Mouse (Mus musculus) gastrocnemius, postnatal 25 days (tissue): ENCODE results near the gene Ppp1r3d. TPM values are rescaled to one million over a fixed set of nuclear protein-coding genes. Genes with fewer than 3 reads are reported as not detected.

Experiments
- DNase-seq: peaks from one replicate; pipeline ENCODE4 v3.0.0; 2022
- long read RNA-seq, 2 experiments: library from polyadenylated mRNA; stranded (forward); transcript quantifications; one replicate each; pipeline ENCODE4 v2.0.0; 2021
- total RNA-seq, 2 experiments: library from RNA; stranded (reverse); gene quantifications; 1 replicate in 1 of 2; 2 replicates in 1 of 2; pipeline ENCODE4 v1.2.3; 2021

Gene Ppp1r3d
- 1 to 10 TPM; 2.6 to 2.9 TPM for total RNA-seq
- long read RNA-seq, experiment 1, partial matches to known transcripts: 0 of 1 reads
- long read RNA-seq, experiment 1, other reads (novel, unspliced or antisense): 0 of 1 reads
- long read RNA-seq, experiment 2, partial matches to known transcripts: 0 of 2 reads
- long read RNA-seq, experiment 2, other reads (novel, unspliced or antisense): 0 of 2 reads

DNA sequence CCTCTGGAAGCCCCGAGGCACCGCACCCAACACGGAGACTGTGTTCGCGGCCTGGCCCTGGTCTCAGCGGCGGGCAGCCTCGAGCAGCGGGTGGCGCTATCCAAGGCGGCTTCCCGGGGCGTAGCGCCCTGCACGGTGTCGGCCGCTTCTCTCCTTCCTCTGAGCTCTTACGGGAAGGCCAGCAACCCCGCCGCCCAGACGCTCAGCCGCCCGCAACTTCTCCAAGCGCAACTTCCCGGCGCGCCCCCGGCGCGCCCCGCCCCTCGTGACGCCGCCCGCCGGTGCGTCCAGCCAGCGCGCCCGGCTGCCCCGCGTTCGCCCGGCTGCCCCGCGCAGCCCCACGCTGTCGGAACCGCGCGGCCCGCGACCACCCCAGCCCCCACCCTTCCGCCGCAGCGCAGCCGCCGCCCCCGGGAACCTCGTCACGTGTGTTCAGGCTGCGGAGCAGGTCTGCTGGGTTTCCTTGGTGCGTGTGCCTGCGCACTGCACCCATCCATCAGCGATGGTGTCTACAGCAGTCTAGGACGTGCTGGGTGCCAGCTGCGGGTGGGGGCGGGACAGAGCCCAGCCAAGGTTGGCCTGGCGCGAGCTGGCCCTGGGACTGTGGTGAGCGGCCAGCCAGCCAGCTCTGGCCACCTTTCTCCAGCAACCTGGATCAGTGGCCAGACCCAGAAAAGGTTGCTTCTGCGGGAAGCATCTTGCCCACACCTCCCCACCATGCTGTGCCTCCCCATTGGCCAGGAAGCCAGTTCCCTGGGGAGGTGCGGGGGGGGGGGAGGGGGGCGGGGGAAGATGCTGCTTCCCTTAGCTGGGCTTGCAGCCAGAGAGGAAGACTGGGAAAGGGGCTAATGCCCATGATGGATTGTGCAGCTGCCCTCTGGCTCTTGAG, at the start of gene Ppp1r3d, which contains the start of gene Fam217b:
Gene Ppp1r3d (minus strand): TSS at position 212 of the 889 bp plus-strand sequence.
Gene Fam217b (plus strand): TSS at position 264 of the 889 bp plus-strand sequence.
- DNase-seq: peak; percentile 75

DNA sequence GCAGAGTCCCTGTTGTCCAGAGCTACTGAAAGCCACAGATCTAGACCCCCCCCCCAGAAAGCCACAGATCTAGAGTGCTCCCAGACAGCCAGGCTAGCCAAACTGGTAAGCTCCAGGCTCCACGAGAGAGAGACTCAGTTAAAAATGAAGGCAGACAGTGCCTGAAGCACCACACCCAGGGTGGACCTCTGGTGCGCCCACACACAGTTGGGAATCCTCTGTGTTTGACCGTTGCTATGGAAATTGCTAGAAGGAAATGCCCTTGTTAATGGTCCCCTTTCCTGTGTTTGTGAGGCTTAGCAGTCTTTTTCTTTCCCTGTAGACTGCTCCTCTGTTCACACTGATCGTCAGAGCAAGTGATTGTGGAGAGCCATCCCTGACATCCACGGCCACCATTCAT, 46.1 kb upstream of the Ppp1r3d start:
- no peak for DNase-seq

DNA sequence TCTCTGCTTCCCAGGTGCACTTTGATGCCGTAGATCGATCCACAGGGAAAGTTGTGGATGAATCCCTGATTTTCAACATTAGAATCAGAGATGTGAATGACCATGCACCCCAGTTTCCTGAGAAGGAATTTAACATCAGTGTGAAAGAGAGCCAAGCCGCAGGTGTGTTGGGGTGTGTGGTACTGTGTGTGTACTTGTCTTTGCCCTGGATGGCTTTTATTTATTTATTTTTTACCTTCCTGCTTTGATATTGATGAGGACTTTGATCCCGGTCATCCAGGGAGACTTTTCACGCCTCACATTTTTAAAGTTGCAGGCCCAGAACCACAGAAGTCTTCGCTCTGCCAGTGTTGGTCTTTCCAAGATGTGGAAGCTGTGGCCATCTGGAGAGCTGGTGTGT, 43.1 kb upstream of the Ppp1r3d start:
- no peak for DNase-seq

DNA sequence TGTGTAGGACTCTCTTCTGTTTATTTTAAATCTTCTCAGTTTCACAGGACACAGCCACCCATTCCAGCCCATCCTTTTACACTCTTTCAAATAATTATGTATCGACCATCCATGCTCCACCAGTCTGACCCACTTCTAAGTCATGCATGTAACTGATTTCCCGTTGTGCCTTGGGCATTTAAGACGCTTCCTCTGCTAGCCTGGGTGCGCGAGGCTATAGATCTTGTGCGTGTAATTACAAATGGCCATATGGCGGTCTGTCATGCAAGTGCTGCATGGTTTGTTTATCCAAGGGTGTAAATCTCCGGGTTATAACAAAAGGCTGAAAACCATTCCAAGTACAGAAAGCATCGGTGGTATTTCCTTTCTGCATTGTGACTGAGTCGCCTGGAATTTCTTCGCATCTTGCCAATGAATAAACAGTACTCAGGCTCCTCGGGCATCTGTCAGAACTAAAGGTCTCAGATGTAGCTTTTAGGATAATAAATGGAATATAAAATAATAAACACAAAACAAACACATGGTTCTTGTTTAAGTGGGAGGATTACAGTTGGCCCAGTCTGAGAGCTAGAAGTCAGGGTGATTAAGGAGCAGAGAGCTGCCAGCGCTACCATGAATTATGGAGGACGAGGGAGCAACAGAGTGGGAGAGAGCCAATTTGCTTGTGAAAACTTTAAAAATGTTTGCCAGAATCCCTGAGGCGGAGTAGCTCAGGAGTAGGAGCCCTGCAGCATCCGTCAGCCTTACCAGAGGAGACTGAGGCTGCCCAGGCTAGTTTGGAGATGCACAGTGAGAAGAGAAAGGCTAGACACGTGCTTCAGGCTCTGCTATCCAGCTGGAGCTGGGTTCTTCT, 40.6 kb upstream of the Ppp1r3d start:
- no peak for DNase-seq

DNA sequence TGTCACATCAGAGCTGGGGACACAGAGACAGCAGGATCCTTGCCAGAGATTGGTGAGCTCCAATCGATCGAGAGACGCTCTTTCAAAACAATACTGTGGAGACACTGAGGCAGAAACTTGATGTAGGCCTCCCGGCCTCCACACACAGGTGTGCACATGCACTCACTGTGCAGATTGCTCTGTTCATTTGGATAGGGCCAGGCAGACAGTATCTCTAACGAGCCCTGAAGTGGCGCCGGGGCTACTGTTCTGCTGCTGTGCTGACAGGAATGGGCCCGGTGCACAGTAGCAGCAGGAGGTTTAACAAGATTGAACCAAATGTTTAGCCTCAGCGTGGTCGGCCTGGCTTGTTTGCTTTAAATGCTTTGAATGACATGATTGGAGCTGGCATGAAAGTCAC, 36.7 kb upstream of the Ppp1r3d start:
- no peak for DNase-seq

DNA sequence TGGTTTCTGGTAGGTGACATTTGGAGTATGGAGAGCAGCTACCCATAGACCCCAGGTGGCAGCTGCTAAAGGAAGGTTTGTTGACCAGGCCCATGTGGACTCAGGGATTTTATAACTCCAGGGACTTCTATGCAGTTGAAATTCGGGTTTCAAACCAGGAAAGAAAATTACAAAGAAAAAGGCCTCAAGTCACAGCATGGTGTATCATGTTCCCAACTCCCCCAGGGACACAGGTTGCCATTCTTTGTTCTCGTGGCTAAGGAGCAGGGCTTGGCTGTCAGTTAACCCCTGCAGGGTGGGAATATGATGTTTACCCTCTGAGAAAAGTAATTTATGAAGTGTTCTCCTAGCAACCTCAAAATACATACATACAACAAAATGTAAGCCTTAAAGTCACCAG, 36.0 kb upstream of the Ppp1r3d start:
- DNase-seq: no peak

DNA sequence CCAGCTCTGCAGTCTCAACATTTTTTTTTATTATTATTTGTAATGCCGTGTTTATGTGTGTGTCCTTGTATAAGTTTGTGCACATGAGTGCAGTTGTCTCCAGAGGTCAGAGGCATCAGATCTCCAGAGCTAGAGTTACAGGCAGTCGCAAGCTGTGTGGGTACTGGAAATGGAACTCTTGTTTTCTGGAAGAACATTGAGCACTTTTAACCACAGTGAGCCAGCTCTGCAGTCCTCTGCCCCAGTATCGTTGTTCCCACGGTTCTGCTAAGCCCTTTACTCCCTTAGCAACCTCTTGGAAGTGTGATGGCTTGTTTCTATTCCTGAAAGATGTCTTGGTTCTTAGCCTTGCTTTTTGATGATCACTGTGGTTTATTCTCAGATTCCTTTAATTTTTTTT, 35.1 kb upstream of the Ppp1r3d start:
- no peak for DNase-seq

DNA sequence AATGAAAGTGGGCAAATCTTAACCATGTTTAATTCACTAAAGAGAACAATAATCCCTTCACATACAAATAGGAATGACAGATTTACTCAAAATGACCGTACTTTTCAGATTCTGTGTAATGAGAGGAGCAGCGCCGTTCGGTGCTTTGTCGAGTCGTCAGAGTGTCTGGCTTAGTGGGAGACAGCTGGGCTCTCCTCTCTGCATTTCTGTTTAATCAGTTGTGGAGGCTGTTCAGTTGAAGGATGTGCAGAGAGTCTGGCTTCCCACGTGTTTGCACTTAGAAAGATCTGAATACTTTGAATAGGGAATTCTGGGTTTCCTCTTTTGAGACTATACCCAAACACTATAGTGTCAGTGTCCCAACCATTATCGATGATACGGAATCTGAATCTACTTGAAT, 23.0 kb upstream of the Ppp1r3d start:
- DNase-seq: no peak

DNA sequence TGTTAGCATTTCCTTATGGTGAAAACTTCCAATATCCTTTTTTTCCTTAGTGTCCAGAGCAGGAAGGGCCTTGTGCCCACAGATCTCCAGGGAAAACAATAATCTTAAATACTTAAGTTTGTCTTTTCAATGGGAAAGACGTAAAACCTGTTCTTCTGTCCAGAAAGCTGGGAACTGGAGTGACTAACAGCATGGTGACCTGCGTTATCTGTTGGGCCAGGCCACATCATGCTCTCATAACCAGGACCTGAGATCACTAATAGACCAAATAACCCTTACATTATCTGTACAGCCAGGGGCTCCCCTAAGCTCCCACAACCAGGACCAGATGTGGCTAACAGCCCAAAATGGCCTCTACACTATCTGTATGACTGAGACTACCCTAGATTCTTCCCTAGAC, 19.6 kb upstream of the Ppp1r3d start:
- no peak for DNase-seq

DNA sequence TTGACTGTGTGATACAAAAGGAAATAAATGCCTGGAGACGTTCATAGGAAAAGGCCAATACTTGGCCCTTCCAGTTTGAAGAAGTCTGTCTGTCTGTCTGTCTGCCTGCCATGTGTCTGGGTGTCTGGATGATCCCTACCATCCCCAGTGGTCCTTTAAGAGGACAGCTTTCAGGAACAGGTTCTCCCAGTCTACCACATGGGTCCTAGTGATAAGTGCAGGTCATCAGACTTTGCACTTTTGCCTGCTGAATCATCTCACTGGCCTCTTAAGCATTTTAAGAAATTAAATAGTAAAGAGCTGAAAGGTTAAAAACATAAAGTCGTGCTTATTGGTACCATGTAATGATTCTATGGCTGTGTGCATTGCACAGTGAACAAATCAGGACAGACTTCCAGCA, 19.2 kb upstream of the Ppp1r3d start:
- DNase-seq: no peak

DNA sequence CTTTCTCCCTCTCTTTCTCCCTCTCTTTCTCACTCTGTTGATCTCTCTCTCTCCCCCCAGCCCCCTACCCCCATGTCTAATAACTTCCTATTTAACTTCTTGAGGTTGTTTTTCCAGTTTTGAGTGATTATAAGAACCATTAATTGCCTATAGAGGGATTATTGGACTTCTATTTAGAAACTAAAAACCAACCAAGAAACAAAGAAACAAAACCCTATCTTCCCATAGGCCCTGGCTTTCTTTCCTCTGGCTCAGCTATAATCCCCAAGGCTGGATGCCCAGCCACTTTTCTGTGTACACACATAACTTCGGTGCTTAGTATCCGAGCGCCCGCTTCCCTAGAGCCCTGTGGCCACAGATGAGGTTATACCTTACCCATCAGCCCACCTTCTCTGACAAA, 16.0 kb upstream of the Ppp1r3d start, which contains the start of gene Cdh26:
Gene Cdh26 (plus strand): TSS at position 301 of the 400 bp plus-strand sequence.
- DNase-seq: no peak

DNA sequence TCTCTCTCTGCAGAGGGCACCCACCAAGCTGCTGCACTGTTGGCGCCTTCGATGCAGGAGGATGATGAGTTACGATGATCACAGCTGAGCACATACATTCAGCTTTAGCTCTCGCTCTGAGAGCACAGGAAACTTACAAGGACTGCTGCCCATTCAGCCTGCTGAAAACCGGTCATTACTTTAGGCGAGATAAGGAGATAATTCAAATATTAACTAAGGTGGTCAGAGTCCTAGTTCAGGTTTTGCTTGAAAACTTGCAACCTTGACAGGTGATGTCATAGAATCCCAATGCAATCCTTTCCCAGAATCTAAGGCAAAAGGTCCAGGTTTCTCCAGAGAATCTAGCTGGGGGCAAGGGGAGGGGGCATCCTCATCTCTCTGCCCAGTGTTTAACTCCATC, 15.2 kb upstream of the Ppp1r3d start:
- no peak for DNase-seq

DNA sequence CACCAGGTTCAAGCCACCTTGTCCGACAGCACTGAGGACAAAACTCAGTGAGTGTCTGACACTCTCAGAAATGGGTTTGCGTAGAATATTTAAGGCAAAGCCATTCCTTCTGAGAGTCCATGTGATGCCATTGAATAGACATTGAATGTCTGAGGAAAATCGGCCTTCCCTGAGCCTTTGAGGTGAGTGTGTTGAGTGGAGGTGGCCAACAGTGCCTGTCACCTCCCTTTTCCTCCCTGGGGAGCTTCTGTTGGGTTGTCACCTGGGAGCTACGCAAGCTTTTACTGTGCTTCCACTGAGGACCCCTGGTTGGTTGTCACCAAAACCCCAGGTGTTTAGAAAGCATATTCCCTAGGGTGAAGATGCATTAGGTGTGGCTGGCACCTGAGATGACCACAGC, 14.4 kb upstream of the Ppp1r3d start:
- DNase-seq: no peak

DNA sequence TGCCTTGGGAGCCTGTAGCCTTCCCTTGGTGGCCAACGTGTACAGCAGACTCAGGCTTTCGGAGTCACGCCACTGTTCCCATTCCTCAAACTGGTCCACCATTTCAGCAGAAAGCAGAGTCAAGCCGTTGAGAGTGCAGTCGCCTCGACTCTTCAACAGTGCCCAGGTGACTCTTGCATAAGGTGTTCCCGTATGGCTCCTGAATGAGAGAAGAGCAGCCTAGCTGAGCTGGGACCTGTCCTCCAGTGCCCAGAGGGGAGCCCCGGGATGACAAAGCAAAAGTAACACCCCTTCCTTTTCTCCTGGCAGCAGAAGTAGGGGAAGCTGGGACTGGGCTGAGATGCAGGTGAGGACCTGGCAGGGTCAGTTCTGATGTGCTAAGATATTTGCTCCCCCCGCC, 13.9 kb upstream of the Ppp1r3d start:
- DNase-seq: no peak

DNA sequence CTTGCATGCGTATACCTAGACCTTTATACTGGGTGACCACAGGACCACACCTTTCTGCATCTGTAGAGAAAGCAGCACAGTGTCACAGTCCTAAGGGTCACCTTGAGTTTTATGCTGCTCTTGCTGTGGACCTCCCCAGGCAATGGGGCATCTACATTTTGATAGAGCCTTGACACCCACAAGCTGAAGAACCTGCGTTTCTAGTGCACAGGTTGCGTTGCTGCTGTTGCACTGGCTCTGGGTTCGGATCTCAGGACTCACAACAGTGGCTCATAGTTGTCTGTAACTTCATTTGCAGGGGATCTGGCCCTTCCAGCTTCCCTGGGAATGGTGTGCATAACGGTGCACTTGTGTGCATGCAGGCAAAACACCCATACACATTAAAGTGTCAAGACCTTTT, 12.9 kb upstream of the Ppp1r3d start:
- no peak for DNase-seq

DNA sequence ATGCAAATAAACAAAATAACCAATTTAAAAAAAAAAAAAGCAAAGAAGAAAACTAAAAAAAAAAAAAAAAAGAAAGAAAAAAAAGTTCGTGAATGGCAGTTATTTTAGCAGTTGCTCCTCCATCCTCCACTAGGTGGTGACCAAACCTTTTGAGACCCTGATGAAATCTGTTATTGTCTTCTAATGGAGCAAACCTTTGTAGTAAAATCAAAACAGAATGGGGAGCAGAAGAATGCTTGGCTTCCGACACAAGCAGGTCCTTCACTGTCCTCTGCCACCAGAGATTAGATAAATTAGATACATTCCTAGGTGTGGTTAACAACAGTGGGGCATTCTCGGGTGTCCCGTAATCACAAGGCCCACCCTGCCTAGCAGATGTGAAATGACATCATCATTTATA, 12.0 kb upstream of the Ppp1r3d start:
- peak; percentile 2 for DNase-seq

DNA sequence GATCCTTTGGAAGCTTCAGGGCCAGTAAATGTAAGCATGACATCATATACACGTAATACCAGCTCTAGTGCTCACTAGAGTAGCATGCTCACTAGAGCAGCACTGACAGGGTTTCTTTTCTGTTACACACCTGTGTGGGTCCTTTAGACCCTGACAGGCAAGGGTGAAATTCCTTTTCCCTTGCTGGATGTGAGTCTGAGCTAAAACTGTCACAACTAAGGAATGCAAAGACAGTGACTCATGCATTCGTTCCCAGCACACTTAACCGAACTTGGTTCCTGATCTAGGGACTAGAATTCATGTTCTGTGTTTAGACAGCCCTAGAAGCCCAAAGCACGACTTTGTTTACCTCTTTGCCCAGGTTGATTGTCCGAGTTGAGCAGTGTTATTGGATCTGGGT, 9.0 kb upstream of the Ppp1r3d start:
- DNase-seq: no peak

DNA sequence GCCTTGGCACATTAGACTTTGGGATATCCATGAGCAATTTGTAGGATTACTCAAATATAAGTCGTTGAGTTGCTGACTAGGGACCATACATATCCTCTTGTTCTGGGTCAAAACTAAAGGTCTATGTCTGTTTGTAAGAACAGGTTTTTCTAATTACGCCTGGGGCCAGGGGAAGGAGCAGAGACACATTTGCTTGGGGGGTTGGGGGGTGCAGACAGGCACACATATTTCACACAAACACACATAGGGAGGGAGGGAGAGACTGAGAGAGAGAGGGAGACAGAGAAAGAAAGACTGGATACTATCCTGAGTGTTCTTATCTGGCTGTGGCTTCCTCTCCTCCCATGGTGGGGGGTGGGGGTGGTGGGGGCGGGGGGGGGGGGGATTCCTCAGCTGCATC, 7.9 kb upstream of the Ppp1r3d start:
- DNase-seq: no peak

DNA sequence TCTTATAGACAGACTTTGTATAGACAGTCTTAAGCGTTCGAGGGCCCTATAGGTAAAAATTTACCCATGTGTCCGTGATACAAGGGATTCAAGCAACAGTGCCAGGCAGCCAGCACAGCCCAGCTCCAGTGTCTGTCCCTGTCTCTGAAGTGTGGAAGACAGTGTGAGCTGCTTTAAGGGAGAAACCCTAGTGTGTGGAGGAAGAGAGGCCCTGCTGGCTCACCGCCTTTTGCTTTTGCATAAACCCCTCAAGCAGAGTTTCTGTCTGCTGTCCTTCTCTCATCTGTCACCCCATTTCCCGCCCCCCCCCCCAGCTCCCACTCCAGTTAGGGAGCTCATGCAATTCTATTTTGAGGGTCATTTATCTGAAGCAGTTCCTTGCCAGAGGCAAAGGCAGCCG, 7.3 kb upstream of the Ppp1r3d start:
- no peak for DNase-seq

DNA sequence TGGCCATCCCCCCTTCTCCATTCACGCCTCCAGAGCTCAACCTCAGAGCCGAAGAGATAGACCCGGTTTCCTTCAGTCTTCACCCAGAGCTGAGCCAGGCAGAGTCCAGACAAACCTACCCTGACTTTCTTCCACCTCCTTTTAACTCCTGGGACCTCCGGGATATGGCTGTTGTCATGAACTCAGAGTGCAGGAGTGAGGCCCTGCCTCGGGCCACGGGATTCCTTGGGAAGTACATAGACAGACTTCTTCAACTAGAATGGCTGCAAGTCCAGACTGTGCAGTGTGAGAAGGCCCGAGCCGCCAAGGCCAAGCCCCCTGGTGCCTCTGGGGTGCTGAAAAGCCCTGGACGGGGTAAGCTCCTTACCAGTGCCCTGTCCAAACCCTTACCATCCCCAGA, 6.3 kb upstream of the Ppp1r3d start:
- DNase-seq: no peak

DNA sequence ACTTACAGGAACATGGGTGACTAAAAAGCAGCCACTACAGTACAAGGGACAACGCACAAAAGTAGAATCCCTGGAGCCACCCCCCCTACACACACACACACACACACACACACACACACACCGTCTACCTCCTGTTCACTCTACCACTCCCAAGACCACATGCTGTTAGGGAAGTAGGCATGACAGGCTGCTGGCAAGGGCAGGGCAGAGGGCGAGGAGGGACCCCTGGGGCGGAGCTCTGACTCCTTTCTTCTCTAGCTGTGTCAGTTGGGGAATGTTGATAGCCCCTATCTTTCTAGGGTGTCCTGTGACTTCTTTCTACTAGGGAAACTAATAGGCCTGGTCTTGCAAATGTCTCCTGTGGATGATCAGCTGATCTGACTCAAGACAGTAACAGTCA, 2.7 kb upstream of the Ppp1r3d start:
- DNase-seq: no peak

DNA sequence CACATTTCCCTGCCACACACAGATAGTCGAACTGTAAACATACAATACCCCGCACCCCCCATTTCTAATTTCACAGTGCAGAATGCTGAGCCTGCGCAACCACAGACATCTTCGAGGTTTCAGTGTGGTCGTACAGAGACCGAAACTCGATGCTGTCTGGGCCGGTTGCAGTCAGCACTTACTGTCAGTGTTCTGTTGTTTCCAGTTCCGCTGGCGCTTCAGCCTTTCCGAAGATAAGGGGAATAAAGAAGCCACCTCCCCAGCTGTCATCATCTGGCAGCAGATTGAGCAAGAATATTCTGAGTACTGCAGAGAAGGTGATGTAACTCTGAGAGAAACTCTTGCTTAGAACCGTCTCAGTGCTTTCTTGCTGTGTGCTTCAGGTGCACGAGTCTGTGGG, 2.2 kb upstream of the Ppp1r3d start:
- no peak for DNase-seq

DNA sequence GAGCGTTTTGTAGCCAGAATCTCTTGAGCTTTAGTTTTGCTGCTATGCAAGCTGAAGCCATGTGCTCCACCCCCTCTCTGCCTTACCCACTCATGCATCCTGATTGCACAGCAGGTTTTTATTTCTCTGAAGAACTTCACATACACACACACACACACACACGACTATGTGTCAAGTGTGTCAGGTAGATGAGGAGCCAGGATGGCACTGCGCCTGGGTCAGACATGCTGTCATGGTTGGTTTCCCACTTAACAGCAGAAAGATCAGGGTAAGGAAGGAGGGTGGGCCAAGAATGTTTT, 827 bp upstream of the Ppp1r3d start:
- no peak for DNase-seq
